Mouse (Mus musculus) kidney, postnatal 14 days (tissue): ENCODE data around the gene Timp2.
A peak's percentile ranks its signal among the peaks of the same experiment; 100 is the strongest.
"Not testable (repeated sequence)": the region's sequence is repeated elsewhere in the genome, so short reads cannot be mapped to it uniquely, and the experiment has no call there.

ENCODE experiments used
- DNase-seq: peaks from one replicate; pipeline ENCODE4 v3.0.0; 2022; ENCODE audit warnings: mixed read lengths

The Timp2 gene

GRCm38 (mm10) chr11:118355640-118356039 lies at the start of gene Timp2:
TSS of gene Timp2 (minus strand) at chr11:118355740.
- DNase-seq: no peak

- DNase-seq: no peak
Measured at GRCm38 (mm10) chr11:118405311-118405710, 49.8 kb upstream of the Timp2 start.

- DNase-seq: no peak
Measured at GRCm38 (mm10) chr11:118403951-118404899, 48.7 kb upstream of the Timp2 start.

- no peak for DNase-seq
Measured at GRCm38 (mm10) chr11:118403183-118403582, 47.6 kb upstream of the Timp2 start.

- peak; percentile 80 for DNase-seq
Measured at GRCm38 (mm10) chr11:118401760-118402280, 46.3 kb upstream of the Timp2 start, which contains the start of gene Lgals3bp. TSS of gene Lgals3bp (minus strand) at chr11:118402092.

- no peak for DNase-seq
Measured at GRCm38 (mm10) chr11:118401195-118401594, 45.7 kb upstream of the Timp2 start.

GRCm38 (mm10) chr11:118400566-118400936 lies 45.0 kb upstream of the Timp2 start:
- no peak for DNase-seq

GRCm38 (mm10) chr11:118399891-118400565 lies 44.5 kb upstream of the Timp2 start:
- DNase-seq: no peak

GRCm38 (mm10) chr11:118397806-118398530 lies 42.4 kb upstream of the Timp2 start:
- no peak for DNase-seq

- no peak for DNase-seq
Measured at GRCm38 (mm10) chr11:118394538-118394937, 39.0 kb upstream of the Timp2 start.

GRCm38 (mm10) chr11:118393991-118394390 lies 38.5 kb upstream of the Timp2 start:
- no peak for DNase-seq

GRCm38 (mm10) chr11:118387816-118388215 lies 32.3 kb upstream of the Timp2 start:
- not testable (repeated sequence) for DNase-seq

GRCm38 (mm10) chr11:118379251-118380009 lies 23.9 kb upstream of the Timp2 start:
- DNase-seq: peak; percentile 84

- DNase-seq: no peak
Measured at GRCm38 (mm10) chr11:118378656-118379055, 23.1 kb upstream of the Timp2 start.

GRCm38 (mm10) chr11:118376323-118376722 lies 20.8 kb upstream of the Timp2 start:
- DNase-seq: not testable (repeated sequence)

GRCm38 (mm10) chr11:118375881-118376280 lies 20.3 kb upstream of the Timp2 start:
- no peak for DNase-seq

GRCm38 (mm10) chr11:118375461-118375860 lies 19.9 kb upstream of the Timp2 start:
- DNase-seq: no peak

- DNase-seq: no peak
Measured at GRCm38 (mm10) chr11:118375006-118375405, 19.5 kb upstream of the Timp2 start.

- DNase-seq: no peak
Measured at GRCm38 (mm10) chr11:118374506-118374905, 19.0 kb upstream of the Timp2 start.

- DNase-seq: no peak
Measured at GRCm38 (mm10) chr11:118372641-118373040, 17.1 kb upstream of the Timp2 start.

GRCm38 (mm10) chr11:118371876-118372275 lies 16.3 kb upstream of the Timp2 start:
- DNase-seq: no peak

- no peak for DNase-seq
Measured at GRCm38 (mm10) chr11:118369657-118370056, 14.1 kb upstream of the Timp2 start.
